Mouse (Mus musculus) liver, postnatal 0 days (tissue): Measurements from ENCODE around the gene Prkaa1. TPM values are rescaled to one million over a fixed set of nuclear protein-coding genes. Genes with fewer than 3 reads are reported as not detected.
"Not testable (repeated sequence)": the region's sequence is repeated elsewhere in the genome, so short reads cannot be mapped to it uniquely, and the experiment has no call there.

ENCODE experiments used
- ATAC-seq: fragments of 200-750 bp; cut with Nextera tagmentation; 2 replicates; pipeline ENCODE4 v1.8.0; 2017; ENCODE audit warnings: mild to moderate bottlenecking, moderate library complexity
- DNase-seq: peaks from one replicate; pipeline ENCODE4 v3.0.0-alpha.2; 2016
- H3K27ac ChIP-seq: fragments of 300-500 bp; sonication (generic); 2 replicates; pipeline ENCODE4 v1.5.1; 2014; ENCODE audit warnings: antibody characterized with exemption, moderate library complexity, mild to moderate bottlenecking, low read depth
- H3K27me3 ChIP-seq: fragments of 300-500 bp; sonication (generic); 2 replicates; pipeline ENCODE4 v1.6.1; 2014; ENCODE audit warnings: low read length, control low read depth, mixed read lengths; ENCODE audit not compliant: insufficient read depth
- H3K36me3 ChIP-seq: fragments of 300-500 bp; sonication (generic); replicated peaks from 2 replicates; pipeline ENCODE4 v1.6.1; 2014; ENCODE audit warnings: mild to moderate bottlenecking, control low read depth, low read length, moderate library complexity, mixed read lengths; ENCODE audit not compliant: insufficient read depth
- H3K4me1 ChIP-seq: fragments of 300-500 bp; sonication (generic); 2 replicates; pipeline ENCODE4 v1.6.1; 2014; ENCODE audit warnings: antibody characterized with exemption, mild to moderate bottlenecking, control low read depth; ENCODE audit not compliant: insufficient read depth
- H3K4me2 ChIP-seq: fragments of 300-500 bp; sonication (generic); 2 replicates; pipeline ENCODE4 v1.6.1; 2014; ENCODE audit warnings: low read depth, mild to moderate bottlenecking, low read length, moderate library complexity, mixed read lengths
- H3K4me3 ChIP-seq: fragments of 300-500 bp; sonication (generic); 2 replicates; pipeline ENCODE4 v1.5.1; 2014; ENCODE audit warnings: low read depth, low read length
- H3K9ac ChIP-seq: fragments of 300-500 bp; sonication (generic); replicated peaks from 2 replicates; pipeline ENCODE4 v1.6.1; 2014; ENCODE audit warnings: mild to moderate bottlenecking, moderate library complexity
- H3K9me3 ChIP-seq: fragments of 300-500 bp; sonication (generic); 2 replicates; pipeline ENCODE4 v1.6.1; 2016; ENCODE audit warnings: mild to moderate bottlenecking, control low read depth, low read length, mixed read lengths
- CTCF ChIP-seq: sonication (generic); IDR thresholded peaks from 2 replicates; pipeline ENCODE4 v1.5.1; 2016; ENCODE audit warnings: antibody characterized with exemption, low read depth
- EP300 ChIP-seq: IDR thresholded peaks from 2 replicates; pipeline ENCODE4 v1.6.1; 2016; ENCODE audit warnings: antibody characterized with exemption, low read depth, mild to moderate bottlenecking
- WGBS: fragments of 180-500 bp; shearing (Covaris S2); extraction: QIAGEN DNeasy Blood & Tissue Kit; methylation state at CpG from one replicate; pipeline ENCODE4 v1.1.7; 2014; ENCODE audit not compliant: insufficient replicate concordance; 5-methylcytosine and 5-hydroxymethylcytosine counted together
- polyA plus RNA-seq: library from polyadenylated mRNA; unstranded; fragments of >200 nt; fragmentation: Nextera tagmentation; extraction: Ambion mirVana; gene quantifications from 2 replicates; pipeline ENCODE4 v1.2.1, GENCODE M21; 2015

The Prkaa1 gene
- polyA plus RNA-seq, 1 experiment from 2014 or later, result 7.2 TPM

DNA sequence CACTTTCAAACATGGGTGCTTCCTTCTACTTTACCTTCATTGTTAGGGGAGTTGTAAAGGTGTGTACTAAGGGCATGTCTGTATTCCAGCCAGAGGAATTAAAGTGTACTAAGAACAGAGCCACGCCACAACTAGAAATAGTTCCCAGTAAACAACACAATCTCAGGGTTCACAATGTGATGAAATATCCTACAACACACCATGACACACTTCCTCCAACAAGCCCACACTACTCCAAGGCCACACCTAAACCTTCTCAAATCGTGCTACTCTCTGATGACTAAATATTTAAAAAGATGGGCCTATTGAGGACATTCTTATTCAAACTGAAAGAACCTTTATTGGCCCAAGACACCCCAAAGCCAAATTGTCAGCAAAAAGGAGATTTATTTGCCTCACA is 16.2 kb upstream of the Prkaa1 start:
- Histone ChIP-seq H3K4me2 (no peak overlapping the region), H3K27me3 (no peaks in the 10 kb centered on the region), H3K9ac (no peak overlapping the region), H3K36me3 (peaks cover 12% of the 10 kb centered on the region), H3K4me3 (no peak overlapping the region), H3K4me1 (peaks cover 4% of the 10 kb centered on the region; the same call in 1 of the 2 replicates), H3K27ac (no peak overlapping the region), H3K9me3 (no peaks in the 10 kb centered on the region)
- DNase-seq, result no peak
- no peak for ATAC-seq
- TF ChIP-seq EP300, result no peak
- TF ChIP-seq CTCF, result no peak
- 67% methylated on average over 2 of the region's 2 CpGs for WGBS

DNA sequence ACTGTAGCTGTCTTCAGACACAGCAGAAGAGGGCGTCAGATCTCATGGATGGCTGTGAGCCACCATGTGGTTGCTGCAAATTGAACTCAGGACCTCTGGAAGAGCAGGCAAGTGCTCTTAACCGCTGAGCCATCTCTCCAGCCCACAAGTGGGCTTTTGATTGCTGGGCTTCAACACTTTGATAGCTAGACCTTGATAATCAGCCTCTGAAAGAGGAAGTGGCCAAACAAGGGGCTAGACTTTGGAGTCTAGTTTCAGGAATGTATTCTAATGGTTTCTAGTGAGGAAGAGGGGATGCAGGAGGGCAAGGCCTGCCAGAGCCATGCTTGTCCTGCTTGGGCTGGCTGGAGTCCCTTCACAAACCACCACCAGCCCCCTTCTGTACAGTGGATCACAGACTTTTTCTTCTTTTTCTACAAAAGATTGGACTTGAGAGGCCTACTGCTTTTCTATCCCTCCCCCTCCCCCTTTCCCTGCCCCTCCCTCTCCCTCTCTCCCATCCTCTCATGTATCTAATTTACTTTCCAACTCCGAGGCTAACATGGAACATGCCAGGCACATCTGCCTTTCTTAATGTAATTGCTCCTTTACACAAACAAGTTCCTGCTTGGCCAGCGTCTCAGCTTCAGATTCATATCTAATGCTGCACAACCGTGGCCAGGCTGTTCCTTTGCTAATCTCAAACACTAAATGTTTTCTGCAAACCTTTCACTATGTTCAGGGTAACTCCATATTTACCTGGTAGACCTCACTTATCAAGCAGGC is 15.3 kb upstream of the Prkaa1 start:
- 53% methylated on average over 5 of the region's 5 CpGs for WGBS
- Histone ChIP-seq H3K27ac (no peak overlapping the region), H3K4me1 (peaks cover 7% of the 10 kb centered on the region)

DNA sequence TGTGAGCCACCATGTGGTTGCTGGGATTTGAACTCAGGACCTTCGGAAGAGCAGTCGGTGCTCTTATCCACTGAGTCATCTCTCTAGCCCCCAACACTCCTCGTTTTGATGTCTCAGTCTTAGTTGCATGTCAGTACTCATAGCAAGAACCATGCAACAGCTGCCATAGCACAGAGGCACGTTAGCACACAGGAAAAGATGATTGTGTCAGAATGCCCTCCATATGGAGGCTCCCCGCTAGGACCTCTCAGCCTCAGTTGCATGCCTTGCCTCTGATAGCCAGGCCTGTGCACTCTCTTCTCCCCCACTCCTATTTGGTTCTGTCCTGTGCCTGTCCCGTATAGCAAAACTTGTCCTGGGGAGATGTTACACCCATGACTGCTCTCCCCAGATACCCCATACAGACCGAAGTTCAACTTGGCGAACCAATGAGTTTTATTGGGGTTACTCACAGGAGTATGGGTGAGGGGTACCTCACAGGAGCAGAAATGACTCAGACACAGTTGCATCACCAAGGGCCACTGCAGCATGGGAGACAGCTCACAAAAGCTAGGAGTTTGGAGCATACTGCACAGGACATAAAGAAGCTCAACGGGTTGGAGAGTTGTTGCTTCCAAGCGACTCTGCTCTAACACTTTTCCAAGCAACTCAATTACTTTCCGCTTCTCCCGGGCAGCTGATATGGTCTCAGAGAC is 14.4 kb upstream of the Prkaa1 start:
- H3K4me3 ChIP-seq, result no peak overlapping the region
- H3K9me3 ChIP-seq, result no peaks in the 10 kb centered on the region
- ATAC-seq, result no peak
- no peaks in the 10 kb centered on the region for H3K27me3 ChIP-seq
- DNase-seq, result no peak
- no peak overlapping the region for H3K27ac ChIP-seq
- no peak overlapping the region for H3K4me2 ChIP-seq
- TF ChIP-seq EP300 (no peak), CTCF (no peak)
- no peak overlapping the region for H3K9ac ChIP-seq
- 82% methylated on average over 12 of the region's 12 CpGs for WGBS
- H3K36me3 ChIP-seq, result peaks cover 5% of the 10 kb centered on the region
- peaks cover 8% of the 10 kb centered on the region for H3K4me1 ChIP-seq

More for the DNA sequence above, 15.3 kb upstream of the Prkaa1 start:
- Histone ChIP-seq H3K9ac (no peak overlapping the region), H3K4me3 (no peak overlapping the region), H3K36me3 (peaks cover 6% of the 10 kb centered on the region), H3K4me2 (no peak overlapping the region), H3K27me3 (no peaks in the 10 kb centered on the region), H3K9me3 (no peaks in the 10 kb centered on the region)
- DNase-seq, result no peak
- no peak for ATAC-seq
- TF ChIP-seq CTCF (peak; percentile 21; the same call in 1 of the 2 replicates), EP300 (no peak)

DNA sequence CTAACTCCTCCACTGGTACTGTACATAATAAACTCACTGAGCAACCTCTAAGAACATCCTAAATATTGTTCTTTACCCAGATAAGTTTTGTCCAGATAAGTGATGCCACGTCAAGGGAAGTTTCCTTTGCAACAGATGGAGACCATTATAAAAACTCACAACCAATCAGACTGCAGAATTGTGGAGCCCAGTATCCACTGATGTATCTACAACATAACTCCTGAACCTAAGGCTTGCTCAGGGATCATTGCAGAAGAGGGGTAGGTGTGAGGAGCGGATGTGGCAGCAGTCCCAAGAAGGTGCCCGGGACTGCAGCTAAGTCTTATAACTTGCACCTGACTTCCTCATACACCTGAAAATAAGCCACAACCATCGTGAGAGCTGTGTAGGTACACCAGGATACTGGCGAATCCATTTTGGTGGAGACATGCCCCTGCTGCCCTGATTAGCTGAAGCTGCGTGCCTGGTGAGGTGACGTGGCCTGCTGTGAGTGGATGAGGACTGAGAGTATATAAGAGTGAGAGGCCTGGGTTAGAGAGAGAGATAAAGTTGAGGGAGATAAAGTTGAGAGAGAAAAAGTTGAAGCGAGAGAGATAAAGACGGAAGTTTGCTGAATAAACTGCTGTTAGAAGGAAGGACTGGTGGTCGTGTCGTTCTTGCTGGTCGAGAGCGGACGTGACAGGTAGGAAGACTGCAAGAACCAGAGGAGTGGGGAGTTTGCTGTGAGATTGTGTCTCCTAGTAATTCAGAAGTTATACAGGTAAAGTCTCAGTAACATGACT is 12.6 kb upstream of the Prkaa1 start:
- DNase-seq, H3K4me3 ChIP-seq, H3K27me3 ChIP-seq, ATAC-seq, H3K36me3 ChIP-seq, H3K9me3 ChIP-seq: not testable (repeated sequence)
- Histone ChIP-seq H3K4me2 (peak overlapping the region; percentile 44; the same call in 1 of the 2 replicates), H3K27ac (peak overlapping the region; percentile 12; the same call in 1 of the 2 replicates), H3K9ac (0 out of 2 replicates have a peak overlapping the region, but pooled peaks have one; percentile 26), H3K4me1 (peaks cover 11% of the 10 kb centered on the region)
- 57% methylated on average over 14 of the region's 14 CpGs for WGBS
- TF ChIP-seq EP300, result peak; percentile 16; the same call in 1 of the 2 replicates

DNA sequence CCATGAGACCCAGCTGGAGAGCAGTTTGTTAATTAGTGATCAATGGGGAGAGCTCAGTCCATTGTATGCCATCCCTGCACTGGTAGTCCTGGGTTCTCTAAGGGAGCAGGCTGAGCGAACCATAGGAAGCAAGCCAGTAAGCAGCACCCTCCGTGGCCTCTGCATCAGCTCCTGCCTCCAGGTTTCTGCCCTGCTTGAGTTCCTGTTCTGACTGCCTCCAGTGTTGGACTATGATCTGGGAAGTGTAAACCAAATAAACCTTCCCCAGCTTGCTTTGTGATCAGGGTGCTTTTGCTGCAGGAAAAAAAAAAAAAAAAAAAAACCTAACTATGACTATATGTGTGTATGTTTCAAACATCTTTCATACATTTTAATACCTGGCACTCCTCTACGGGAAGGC is 10.4 kb upstream of the Prkaa1 start:
- Histone ChIP-seq H3K4me2 (no peak overlapping the region), H3K9ac (no peak overlapping the region), H3K9me3 (no peaks in the 10 kb centered on the region), H3K36me3 (no peaks in the 10 kb centered on the region), H3K27me3 (no peaks in the 10 kb centered on the region), H3K4me1 (peaks cover 18% of the 10 kb centered on the region), H3K4me3 (no peak overlapping the region), H3K27ac (no peak overlapping the region)
- 63% methylated on average over 3 of the region's 3 CpGs for WGBS
- DNase-seq (no peak), ATAC-seq (no peak)
- TF ChIP-seq EP300, result no peak

DNA sequence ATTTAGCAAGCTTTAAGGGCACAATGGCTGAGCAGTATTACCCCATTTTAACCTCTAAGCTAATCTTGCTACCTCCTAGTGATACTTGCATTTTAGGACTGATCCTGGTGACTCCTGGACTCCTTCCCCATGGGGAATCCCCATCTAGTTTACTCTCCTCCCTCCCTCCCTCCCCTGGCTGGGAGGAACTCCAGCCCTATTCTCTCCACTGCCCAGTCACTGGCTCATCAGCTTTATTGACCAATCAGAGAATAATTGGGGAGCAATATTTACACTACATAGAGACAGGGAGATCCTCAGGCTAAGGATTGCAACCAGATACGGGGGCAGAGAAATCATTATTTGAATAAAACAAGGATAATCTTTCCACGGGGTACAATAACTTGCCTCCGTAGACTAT is 9.5 kb upstream of the Prkaa1 start:
- H3K9me3 ChIP-seq, result no peaks in the 10 kb centered on the region
- TF ChIP-seq EP300 (no peak), CTCF (no peak)
- no peaks in the 10 kb centered on the region for H3K36me3 ChIP-seq
- DNase-seq (no peak), ATAC-seq (peak; percentile 61)
- H3K9ac ChIP-seq, result no peak overlapping the region
- H3K4me2 ChIP-seq, result 0 out of 2 replicates have a peak overlapping the region, but pooled peaks have one; percentile 4
- H3K27me3 ChIP-seq, result no peaks in the 10 kb centered on the region
- H3K4me1 ChIP-seq, result peaks cover 20% of the 10 kb centered on the region
- WGBS, result 69% methylated on average over 3 of the region's 3 CpGs
- no peak overlapping the region for H3K4me3 ChIP-seq
- H3K27ac ChIP-seq, result no peak overlapping the region
